Mouse (Mus musculus) cerebellum, adult 2 months (tissue): Measurements from ENCODE around the gene Angptl4. TPM values are rescaled to one million over a fixed set of nuclear protein-coding genes. Genes with fewer than 3 reads are reported as not detected.
"Not testable (repeated sequence)": the region's sequence is repeated elsewhere in the genome, so short reads cannot be mapped to it uniquely, and the experiment has no call there.

ENCODE experiments used
- DNase-seq, 2 experiments: peaks; one replicate each; pipeline ENCODE4 v3.0.0; 2021
- H3K27ac ChIP-seq: fragments of 200-500 bp; 2 replicates; pipeline ENCODE4 v1.5.1; 2012; ENCODE audit warnings: low read length, control low read depth, inconsistent platforms; ENCODE audit not compliant: insufficient read depth
- H3K27me3 ChIP-seq: fragments of 200-500 bp; 2 replicates; pipeline ENCODE4 v1.6.1; 2012; ENCODE audit warnings: inconsistent platforms, mild to moderate bottlenecking, low read length, moderate library complexity; ENCODE audit not compliant: control insufficient read depth, insufficient read depth
- H3K4me1 ChIP-seq: fragments of 200-500 bp; 2 replicates; pipeline ENCODE4 v1.6.1; 2011; ENCODE audit warnings: low read length; ENCODE audit not compliant: control insufficient read depth, insufficient read depth
- H3K4me3 ChIP-seq: fragments of 200-500 bp; replicated peaks from 2 replicates; pipeline ENCODE3; 2011; ENCODE audit warnings: mild to moderate bottlenecking, low read depth, low read length, control low read depth; ENCODE audit not compliant: insufficient read depth
- CTCF ChIP-seq: fragments of 200-500 bp; IDR thresholded peaks from 2 replicates; pipeline ENCODE4 v1.5.1; 2011; ENCODE audit warnings: low read depth, mild to moderate bottlenecking, control low read depth, low read length, moderate library complexity, borderline replicate concordance; ENCODE audit not compliant: insufficient read depth
- POLR2A ChIP-seq: fragments of 200-500 bp; IDR thresholded peaks from 2 replicates; pipeline ENCODE4 v1.6.1; 2011; ENCODE audit warnings: low read length, control low read depth, borderline replicate concordance; ENCODE audit not compliant: insufficient read depth
- WGBS: fragments of 180-500 bp; shearing (Covaris S2); methylation state at CpG from one replicate; pipeline ENCODE4 v1.1.7; 2018; 5-methylcytosine and 5-hydroxymethylcytosine counted together
- polyA plus RNA-seq: library from polyadenylated mRNA; depleted of rRNA; stranded (reverse); fragments of >200 nt; gene quantifications from 2 replicates; pipeline ENCODE4 v1.2.3, GENCODE M21; 2012; rRNA removed

Gene Angptl4
- polyA plus RNA-seq, 1 experiment = 1.6 TPM

- no peak for DNase-seq
- WGBS = 46% methylated on average over 2 of the region's 2 CpGs
Measured at GRCm38 (mm10) chr17:33746011-33746410, 35.6 kb downstream of the Angptl4 start.

GRCm38 (mm10) chr17:33744686-33745384 is 36.8 kb downstream of the Angptl4 start:
- no peak for TF ChIP-seq CTCF
- no peak for TF ChIP-seq POLR2A
- Histone ChIP-seq H3K4me3 (no peak overlapping the region), H3K4me1 (peaks cover 6% of the 10 kb centered on the region; the same call in 1 of the 2 replicates), H3K27me3 (no peaks in the 10 kb centered on the region), H3K27ac (no peak overlapping the region)
- DNase-seq = no peak
- 85% methylated on average over 5 of the region's 5 CpGs for WGBS

More at GRCm38 (mm10) chr17:33746011-33746410, 35.6 kb downstream of the Angptl4 start:
- H3K4me3 ChIP-seq = no peak overlapping the region
- TF ChIP-seq CTCF (peak; percentile 36; the same call in 1 of the 2 replicates), POLR2A (no peak)
- H3K27ac ChIP-seq = no peak overlapping the region
- peaks cover 6% of the 10 kb centered on the region; the same call in 1 of the 2 replicates for H3K4me1 ChIP-seq
- H3K27me3 ChIP-seq = no peaks in the 10 kb centered on the region

- WGBS = 91% methylated on average over 1 of the region's 1 CpGs
- H3K4me1 ChIP-seq = peaks cover 6% of the 10 kb centered on the region; the same call in 1 of the 2 replicates
- no peak overlapping the region for H3K4me3 ChIP-seq
- no peak for TF ChIP-seq POLR2A
- TF ChIP-seq CTCF = no peak
- H3K27ac ChIP-seq = no peak overlapping the region
- DNase-seq = no peak
- no peaks in the 10 kb centered on the region for H3K27me3 ChIP-seq
Measured at GRCm38 (mm10) chr17:33742420-33742819, 39.2 kb downstream of the Angptl4 start.

- not testable (repeated sequence) for H3K27me3 ChIP-seq, H3K4me1 ChIP-seq, DNase-seq, H3K4me3 ChIP-seq, H3K27ac ChIP-seq
- WGBS = 71% methylated on average over 10 of the region's 10 CpGs
Measured at GRCm38 (mm10) chr17:33733526-33733925, 48.1 kb downstream of the Angptl4 start.

- H3K4me3 ChIP-seq, H3K27ac ChIP-seq, DNase-seq, H3K4me1 ChIP-seq, H3K27me3 ChIP-seq: not testable (repeated sequence)
- WGBS = 32% methylated on average over 9 of the region's 9 CpGs
Measured at GRCm38 (mm10) chr17:33732556-33733083, 49.0 kb downstream of the Angptl4 start.

GRCm38 (mm10) chr17:33729215-33729614 is 52.4 kb downstream of the Angptl4 start:
- Histone ChIP-seq H3K4me1 (no peaks in the 10 kb centered on the region), H3K27me3 (no peaks in the 10 kb centered on the region; the same call in 1 of the 2 replicates), H3K27ac (no peak overlapping the region), H3K4me3 (no peak overlapping the region)
- TF ChIP-seq POLR2A = no peak
- no peak for TF ChIP-seq CTCF
- DNase-seq = no peak
- 42% methylated on average over 2 of the region's 2 CpGs for WGBS

- 70% methylated on average over 2 of the region's 2 CpGs for WGBS
- Histone ChIP-seq H3K27me3 (no peaks in the 10 kb centered on the region; the same call in 1 of the 2 replicates), H3K27ac (no peak overlapping the region), H3K4me1 (no peaks in the 10 kb centered on the region), H3K4me3 (no peak overlapping the region)
- no peak for TF ChIP-seq POLR2A
- TF ChIP-seq CTCF = no peak
- no peak for DNase-seq
Measured at GRCm38 (mm10) chr17:33728396-33728795, 53.2 kb downstream of the Angptl4 start.

Other genes starting within 250 kb of the Angptl4 start
- gene Myo1f, start 226.1 kb downstream of the Angptl4 start, polyA plus RNA-seq = 0.86 and 1.0 TPM in 2 replicates
- 99.1 and 107 TPM in 2 replicates for gene Zfp414, start 152.7 kb downstream of the Angptl4 start, polyA plus RNA-seq
- 2.8 and 3.4 TPM in 2 replicates for gene Pram1, start 143.8 kb downstream of the Angptl4 start, polyA plus RNA-seq
- 270 and 273 TPM in 2 replicates for gene Hnrnpm, start 95.0 kb downstream of the Angptl4 start, polyA plus RNA-seq
- gene March2, start 63.2 kb downstream of the Angptl4 start, polyA plus RNA-seq = 157 and 171 TPM in 2 replicates
- 494 and 510 TPM in 2 replicates for gene Rab11b, start 21.3 kb downstream of the Angptl4 start, polyA plus RNA-seq
- gene Kank3, start 28.7 kb upstream of the Angptl4 start, polyA plus RNA-seq = 52.1 and 59.5 TPM in 2 replicates
- gene Rps28, start 42.7 kb upstream of the Angptl4 start, polyA plus RNA-seq = 471 and 493 TPM in 2 replicates
- 341 and 361 TPM in 2 replicates for gene Ndufa7, start 42.7 kb upstream of the Angptl4 start, polyA plus RNA-seq
- 34.4 and 34.7 TPM in 2 replicates for gene Cd320, start 61.3 kb upstream of the Angptl4 start, polyA plus RNA-seq
- not detected in 2 replicates for gene Gm7029, start 92.0 kb upstream of the Angptl4 start, polyA plus RNA-seq
- gene Kifc1, start 108.8 kb upstream of the Angptl4 start, polyA plus RNA-seq = 2.2 and 2.3 TPM in 2 replicates
- gene Platr17, start 123.3 kb upstream of the Angptl4 start, polyA plus RNA-seq = 0.48 and 0.65 TPM in 2 replicates
- 28.6 and 30.4 TPM in 2 replicates for gene Daxx, start 127.6 kb upstream of the Angptl4 start, polyA plus RNA-seq
- 27.7 and 28.5 TPM in 2 replicates for gene Tapbp, start 134.1 kb upstream of the Angptl4 start, polyA plus RNA-seq
- 30.2 and 33.4 TPM in 2 replicates for gene Zbtb22, start 134.1 kb upstream of the Angptl4 start, polyA plus RNA-seq
- gene Rgl2, start 147.7 kb upstream of the Angptl4 start, polyA plus RNA-seq = 171 and 183 TPM in 2 replicates
- 117 and 135 TPM in 2 replicates for gene Pfdn6, start 158.5 kb upstream of the Angptl4 start, polyA plus RNA-seq
- 13.3 and 14.0 TPM in 2 replicates for gene Wdr46, start 158.8 kb upstream of the Angptl4 start, polyA plus RNA-seq
- gene B3galt4, start 169.7 kb upstream of the Angptl4 start, polyA plus RNA-seq = 8.4 and 8.6 TPM in 2 replicates
- gene Vps52, start 174.0 kb upstream of the Angptl4 start, polyA plus RNA-seq = 73.5 and 77.0 TPM in 2 replicates
- gene Rps18, start 174.2 kb upstream of the Angptl4 start, polyA plus RNA-seq = 283 and 320 TPM in 2 replicates
- gene H2-K1, start 218.5 kb upstream of the Angptl4 start, polyA plus RNA-seq = 61.9 and 77.5 TPM in 2 replicates
- 66.4 and 74.6 TPM in 2 replicates for gene Ring1, start 242.8 kb upstream of the Angptl4 start, polyA plus RNA-seq
- gene H2-Ke6, start 246.2 kb upstream of the Angptl4 start, polyA plus RNA-seq = 82.9 and 89.8 TPM in 2 replicates
- 120 and 123 TPM in 2 replicates for gene Slc39a7, start 249.9 kb upstream of the Angptl4 start, polyA plus RNA-seq
- 78.0 and 83.2 TPM in 2 replicates for gene Rxrb, start 250.0 kb upstream of the Angptl4 start, polyA plus RNA-seq